Mouse (Mus musculus) urinary bladder, postnatal 36 days (tissue): ENCODE measurements around the gene Iqsec1.

Source experiments
- DNase-seq, 2 experiments: peaks; one replicate each; pipeline ENCODE4 v3.0.0; 2022; ENCODE audit warnings: low spot score in 2 of 2, mixed read lengths in 1 of 2

Gene Iqsec1

DNA sequence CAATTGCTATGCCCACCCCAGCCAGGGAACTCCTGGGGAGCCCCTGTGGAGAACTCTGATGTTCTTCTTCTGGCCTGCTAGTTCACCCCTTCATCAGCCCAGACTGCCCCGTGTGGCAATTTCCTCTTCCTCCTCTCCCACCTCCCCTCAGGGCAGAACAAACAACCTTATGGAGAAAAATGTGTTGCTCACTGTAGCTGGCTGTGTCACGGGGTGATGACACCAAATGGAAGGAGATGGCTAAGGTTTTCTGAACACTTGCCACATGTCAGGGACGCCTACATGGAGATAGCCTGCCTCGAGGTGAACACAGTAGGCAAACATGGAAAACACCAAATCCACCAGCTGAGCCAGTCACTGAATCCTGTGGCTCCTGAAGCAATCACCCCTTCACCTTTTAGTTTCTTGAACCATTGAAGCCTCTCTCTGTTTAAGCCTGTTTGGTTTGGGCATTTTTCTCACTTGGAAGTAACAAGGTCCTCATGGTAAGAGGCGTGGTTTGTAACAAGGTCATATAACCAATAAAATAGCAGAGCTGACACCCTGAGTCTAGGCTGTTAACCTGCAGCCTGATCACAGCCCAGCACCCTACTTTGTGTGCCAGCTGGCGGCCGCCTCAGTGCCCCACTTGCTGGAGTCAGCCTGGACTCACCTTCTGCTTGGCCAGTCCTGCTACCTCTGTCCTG is 233.4 kb downstream of the Iqsec1 start:
- DNase-seq: no peak

DNA sequence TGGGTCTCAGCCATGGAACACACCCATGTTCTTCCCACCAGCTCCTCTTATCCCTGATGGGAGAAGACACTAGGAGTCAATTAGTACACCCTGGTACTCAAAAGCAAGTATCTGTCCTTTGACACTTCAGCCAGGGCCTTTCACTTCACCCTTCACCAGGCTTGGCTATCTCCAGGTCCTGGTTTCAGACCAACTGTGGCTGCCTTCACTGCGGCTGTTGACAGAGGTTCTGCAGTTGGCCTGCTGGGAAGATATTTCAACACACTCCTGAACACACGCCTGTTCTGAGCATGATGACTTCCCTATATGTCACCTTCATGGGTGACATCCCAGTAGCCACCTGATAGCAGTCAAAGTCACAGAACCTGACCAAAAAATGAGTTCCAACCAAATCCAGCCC is 234.4 kb downstream of the Iqsec1 start:
- no peak for DNase-seq

DNA sequence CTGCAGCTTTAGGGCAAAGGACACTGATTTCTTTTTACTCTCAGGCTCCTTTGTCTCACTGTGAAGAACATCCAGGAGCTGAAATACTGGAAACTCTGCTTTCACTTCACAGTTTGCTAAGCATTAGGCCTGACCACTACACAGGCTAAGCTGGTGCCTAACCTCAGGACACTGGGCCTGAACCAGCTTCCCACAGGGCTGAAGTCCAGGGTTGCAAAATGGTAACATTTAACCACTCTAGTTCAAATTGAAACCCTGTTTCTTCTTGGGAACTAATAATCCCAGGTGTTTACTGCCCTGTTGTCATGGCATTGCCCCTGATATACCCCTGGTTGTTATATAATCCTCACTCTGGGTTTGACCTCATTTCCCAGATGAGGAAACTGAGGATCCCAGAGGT is 234.8 kb downstream of the Iqsec1 start:
- no peak for DNase-seq

DNA sequence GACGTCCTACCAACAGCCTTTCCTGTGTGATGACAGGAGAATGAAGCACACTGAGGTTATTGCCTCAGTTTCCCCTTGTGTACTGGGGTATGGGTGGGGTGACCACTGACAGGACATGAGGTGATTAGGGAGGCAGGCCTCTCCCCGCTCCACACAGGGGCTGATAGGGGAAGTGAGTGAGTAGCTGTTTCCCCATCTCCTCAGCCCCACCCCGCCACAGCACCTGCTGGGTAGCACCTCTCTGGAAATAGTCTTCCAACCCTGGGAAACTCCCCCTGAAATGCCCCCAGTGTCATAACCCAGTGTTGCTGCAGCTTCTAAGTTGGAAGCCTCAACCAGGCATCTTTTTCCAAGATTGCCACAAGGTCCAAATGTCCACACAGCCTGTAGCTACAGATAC is 236.9 kb downstream of the Iqsec1 start:
- no peak for DNase-seq

DNA sequence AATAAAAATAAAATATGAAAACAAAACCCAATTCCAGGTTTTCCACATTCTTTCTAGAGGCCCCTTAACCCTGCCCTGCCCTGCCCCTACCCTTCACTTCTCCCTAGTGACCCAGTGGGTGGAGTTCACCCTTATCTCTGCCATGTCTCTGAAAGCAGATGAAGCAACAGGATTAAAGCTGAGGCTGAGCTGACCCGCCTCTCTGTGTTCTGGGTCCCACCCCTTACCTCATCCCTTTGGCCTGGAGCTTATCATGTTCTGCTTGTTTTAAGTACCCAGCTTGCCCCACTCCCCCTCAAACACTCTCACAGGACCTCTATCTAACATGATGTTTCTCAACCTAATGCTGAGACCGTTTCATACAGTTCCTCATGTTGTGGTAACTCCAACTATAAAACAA is 238.4 kb downstream of the Iqsec1 start:
- DNase-seq: no peak

DNA sequence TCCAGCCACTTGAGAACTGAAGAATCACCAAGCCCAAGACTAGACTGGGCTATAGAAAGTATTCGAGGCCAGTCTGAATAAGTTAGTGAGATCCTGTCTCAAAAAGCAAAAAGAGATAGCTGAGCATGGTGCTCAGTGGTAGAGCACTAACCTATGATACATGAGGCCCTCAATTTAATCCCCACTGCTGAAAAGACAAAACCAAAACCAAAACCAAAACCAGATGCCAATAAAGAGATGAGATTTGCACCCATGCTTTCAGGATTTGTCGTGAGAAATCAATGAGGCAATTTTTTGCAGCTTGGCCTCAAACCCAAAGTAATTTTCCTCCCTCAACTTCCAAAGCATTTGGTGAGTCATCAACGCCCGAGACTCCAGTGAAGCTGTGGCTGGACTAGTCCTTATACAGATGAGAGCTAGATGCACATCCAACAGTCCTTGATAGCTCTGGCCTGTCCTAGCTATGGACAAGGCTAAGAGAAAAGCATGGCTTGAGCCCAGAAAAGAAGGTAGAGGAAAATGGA is 239.0 kb downstream of the Iqsec1 start:
- no peak for DNase-seq

DNA sequence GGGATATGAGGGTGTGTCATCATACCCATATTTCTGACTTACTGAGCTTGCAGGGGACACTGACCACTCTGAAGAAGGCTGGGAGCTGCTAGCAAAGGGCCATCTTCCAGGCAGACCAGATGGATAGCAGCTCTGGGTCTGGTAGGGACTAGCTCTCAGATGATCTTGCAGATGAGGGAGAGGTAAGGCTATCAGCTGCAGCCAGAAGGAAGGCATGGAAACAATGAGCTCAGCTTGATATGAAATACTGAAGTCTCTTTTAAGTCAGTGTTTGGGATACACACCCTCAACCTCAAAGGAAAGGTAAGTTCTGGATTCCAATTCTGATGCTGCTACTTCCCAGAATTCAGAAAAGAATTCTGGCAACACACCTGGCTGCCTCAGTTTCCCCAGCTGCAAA is 239.5 kb downstream of the Iqsec1 start:
- no peak for DNase-seq

DNA sequence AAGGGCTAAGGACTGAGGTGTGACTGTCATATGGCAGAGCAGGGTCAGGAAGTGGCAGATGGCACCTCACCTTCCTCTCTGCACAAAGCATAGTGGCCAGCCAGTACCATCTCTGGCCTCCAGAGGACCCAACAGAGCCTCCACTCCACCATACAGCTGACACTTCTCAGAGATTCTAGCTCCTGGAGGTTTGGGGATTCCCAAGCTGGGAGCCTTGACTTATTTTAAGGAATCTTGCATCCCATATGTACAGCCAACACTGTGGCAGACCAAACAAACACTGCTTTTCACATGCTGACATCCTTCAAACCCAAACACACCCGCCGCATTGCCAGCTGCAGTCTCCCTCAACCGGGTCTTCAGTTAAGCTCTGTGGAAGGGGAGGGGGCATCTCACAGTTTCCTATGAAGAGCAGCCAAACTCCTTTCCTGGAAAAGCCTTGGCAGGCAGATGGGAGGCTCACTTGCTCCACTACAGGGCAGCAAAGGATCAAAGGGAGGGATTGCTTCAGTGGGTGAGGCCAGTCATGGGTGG is 242.1 kb downstream of the Iqsec1 start:
- DNase-seq: no peak

DNA sequence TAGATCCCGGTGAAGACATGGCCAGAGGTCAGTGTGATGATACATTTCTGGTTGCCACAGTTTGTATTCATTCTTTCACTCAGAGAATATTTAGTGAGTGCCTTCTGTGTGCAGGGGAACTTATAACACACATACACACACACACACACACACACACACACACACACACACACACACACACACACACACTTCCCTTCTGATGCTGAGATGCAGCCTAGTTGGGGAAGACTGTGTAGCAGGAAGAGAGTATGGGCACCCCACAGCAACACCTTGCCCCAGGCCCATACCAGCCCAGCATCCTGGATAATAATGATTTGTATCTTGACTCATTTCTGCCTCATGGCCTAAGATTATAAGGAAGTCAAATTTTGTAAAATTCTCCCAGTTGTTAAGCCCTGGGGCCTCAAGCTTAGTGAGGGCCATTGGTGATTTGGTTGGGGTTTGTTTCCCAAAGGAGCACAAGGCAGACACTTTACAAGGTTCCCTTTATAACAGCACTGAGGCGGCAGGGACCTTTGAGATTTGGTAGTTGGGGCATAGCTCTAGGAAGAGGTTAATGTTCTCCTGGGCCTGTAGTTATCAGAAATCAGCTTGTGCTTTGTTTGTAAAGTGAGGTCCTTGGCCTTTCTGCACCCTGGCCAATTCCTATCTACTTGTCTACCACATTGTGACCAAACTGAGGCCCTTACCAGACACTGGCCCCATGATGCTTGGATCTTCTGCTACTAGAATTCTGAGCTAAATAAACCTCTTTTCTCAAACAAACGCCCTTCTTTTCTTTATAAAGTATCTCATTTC is 242.9 kb downstream of the Iqsec1 start:
- no peak for DNase-seq

DNA sequence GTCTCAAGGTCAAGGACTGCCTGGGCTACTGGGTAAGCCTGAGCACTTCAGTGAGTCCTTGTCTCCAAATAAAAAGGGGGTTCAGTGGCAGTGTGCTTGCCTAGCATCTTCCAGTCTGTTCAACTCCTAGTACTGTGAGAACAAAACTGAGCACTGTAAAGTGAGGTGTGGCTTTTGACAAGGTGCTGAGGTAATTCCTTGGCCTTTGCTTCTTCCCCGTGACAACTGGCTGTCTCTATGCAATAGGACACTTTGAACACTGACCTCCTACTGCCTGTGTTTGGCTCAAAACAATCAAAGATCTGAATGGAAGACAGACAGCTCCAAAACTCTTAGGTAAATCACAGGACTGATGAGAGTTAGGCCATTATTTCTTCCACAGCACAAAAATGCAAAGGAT is 246.0 kb downstream of the Iqsec1 start:
- no peak for DNase-seq

DNA sequence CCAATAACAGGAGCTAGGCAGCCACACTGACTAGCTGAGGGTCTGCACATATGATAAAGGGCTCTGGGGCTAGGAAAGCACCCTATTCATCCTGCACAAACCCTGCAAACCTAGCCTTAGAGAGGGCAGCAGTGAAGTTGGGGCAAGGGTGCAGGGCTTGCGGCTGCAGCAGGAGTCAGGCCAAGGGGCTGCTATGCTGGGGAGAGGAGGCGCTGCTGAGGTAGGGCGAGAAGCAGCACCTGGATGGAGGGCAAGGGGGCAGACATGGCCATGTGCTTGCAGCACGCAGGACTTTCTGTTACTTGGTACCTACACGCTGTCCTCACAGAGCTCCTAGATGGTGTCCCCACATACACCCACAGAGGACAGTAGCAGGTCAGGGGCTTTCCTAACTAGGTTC is 246.8 kb downstream of the Iqsec1 start:
- no peak for DNase-seq

DNA sequence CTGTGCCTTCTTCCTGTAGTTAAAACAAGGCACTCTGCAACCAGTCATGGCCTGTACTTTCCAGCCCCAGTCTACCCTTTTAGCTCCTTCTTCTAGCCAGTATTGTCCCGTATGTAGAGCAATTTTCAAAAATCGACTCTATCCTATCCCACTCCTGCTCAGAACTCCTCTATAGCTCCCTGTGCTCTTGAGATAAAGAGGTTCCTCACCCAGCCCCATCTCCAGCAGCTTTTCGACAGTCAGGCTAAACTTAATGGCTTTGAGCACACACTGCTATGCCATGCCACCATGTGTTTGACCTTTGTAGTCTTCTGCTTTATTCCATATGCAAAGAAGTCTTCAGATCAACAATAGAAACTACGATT is 247.4 kb downstream of the Iqsec1 start:
- no peak for DNase-seq

DNA sequence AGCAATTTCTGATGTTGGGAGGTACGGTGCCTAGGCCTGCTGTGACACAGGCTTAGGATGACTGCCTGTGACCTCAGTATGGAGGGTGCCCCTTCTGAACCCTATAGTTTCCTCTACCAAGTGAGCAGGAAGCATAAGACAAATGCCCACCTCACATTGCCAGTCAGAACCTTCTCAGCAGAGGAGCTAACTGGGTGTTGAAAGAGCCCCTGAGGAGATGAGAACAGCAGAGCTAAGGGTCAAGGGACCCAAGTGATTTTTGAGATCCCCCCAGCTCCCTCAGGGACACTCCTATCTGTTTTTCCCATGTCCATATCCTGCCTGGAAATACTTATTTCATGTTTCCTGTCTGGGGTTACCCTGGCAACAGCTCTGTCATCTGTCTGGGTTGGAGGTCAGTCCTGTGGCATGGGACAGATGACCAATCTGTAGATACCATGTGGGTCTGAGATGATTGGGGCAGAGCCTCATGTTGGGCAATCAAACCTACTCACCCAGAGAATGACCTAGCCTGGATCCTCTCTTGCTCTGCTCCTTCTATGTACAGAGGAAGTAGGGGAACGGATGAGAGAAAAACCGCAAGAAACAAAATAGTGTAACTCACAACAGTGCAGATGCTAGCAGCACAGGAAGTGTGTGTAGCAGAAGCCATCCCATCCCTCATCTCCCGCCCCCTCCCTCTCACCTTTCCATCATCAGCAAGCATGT is 248.0 kb downstream of the Iqsec1 start:
- DNase-seq: no peak

DNA sequence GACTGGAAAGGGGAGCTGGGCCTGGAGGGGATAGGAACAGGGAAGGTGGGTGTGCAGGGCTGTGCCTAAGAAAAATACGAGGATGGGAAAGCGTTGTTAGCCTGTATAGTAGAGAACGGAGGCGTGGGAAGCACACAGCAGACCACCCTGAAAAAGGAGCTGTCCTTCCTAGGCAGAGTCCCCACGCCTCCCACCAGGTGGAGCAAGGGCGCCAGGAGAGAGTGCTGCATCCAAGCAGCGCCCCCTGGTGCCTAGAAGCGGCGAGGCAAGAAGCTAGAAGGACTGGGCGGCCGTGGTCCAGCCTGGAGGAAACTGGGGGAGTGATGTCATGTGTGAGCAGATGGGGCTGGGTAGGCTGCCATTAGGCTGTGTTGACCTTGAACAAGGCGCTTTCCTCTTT is 251.1 kb downstream of the Iqsec1 start:
- DNase-seq: peak; percentile 86 to 90

DNA sequence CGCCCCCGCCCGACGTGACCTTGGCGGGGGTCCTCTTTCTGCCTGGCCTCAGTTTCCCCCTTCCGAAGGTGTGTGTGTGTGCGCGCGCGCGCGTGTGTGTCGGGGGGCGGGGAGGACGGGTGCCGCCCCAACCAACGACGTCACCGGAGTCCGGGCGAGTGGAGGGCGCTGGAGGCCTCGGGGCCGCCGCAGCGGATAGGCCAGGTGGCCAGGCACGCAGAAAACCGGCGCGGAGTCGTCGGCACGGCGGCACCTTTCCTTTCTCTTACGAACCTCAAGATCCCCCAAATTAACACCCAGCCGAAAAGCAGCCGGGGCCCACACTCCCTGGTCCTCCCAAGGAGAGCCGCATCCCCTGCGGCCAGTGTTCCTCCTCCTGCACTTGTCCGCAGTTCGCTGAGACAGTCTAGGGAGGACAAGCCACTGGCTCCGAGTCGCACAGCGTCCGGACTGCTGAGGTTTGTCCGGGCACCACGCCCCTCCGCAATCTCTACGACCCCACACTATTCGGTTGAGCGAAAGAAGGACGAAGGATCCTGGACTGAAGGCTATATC is 251.7 kb downstream of the Iqsec1 start:
- DNase-seq: peak; percentile 62 to 70

DNA sequence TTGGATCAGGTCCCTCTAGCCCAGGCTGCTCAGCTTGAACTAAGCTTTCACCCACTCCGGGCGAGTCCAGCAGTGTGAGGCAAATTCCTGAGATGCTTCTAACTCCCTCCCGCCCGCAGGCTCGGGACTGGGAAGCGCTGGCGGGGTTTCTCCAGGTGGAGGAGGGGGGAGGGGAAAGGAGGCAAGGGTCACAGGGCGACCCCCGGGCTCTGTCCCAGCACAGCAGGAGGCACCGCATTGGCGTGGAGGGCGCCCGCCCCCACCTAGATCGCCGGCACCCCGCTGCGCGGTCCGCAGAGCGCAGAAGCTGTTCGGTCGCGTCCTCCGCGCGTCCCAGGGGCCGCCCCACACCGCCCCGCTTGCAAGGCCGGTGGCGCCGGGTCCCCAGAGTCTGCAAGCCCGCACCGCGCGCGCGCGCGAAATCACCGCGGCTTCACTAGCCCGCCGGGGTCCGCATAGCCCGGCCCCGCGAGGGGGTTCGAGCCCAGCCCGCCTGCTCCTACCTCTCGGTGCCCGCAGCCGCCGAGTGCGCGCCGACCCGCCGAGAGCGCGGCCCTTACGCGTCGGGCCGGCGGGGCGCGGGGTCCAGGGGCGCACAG is 252.3 kb downstream of the Iqsec1 start:
- peak in 1 of 2 experiments; percentile 44 for DNase-seq

DNA sequence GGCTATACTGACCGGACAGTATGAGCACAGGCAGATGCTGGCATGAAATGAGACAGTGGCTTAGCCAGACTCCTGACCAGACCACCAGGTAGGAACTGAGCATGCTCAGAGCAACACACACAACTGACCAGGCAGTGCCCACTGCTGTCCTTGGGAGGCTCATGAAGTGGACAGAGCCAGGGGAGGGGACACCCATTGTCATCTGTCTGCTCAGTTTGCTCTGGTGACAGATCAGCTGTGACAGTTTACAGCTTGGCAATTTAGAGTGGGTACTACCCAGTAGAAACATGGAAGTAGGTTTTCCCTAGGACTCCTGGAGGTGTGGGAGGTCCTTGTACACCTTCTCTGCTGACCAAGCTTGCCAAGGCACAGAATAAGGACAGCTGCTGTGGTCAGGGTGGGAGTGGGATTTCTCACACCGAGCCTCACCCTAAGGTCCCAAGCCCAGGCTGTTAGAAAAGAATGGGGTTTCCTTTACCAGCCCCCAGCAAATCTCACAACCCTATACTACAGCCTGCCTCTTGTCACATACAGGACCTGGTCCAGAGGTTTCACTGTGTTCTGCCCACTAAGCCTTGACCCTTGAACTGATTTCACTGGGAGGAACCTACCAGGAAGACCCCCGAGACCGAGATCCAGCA is 253.0 kb downstream of the Iqsec1 start:
- no peak for DNase-seq

DNA sequence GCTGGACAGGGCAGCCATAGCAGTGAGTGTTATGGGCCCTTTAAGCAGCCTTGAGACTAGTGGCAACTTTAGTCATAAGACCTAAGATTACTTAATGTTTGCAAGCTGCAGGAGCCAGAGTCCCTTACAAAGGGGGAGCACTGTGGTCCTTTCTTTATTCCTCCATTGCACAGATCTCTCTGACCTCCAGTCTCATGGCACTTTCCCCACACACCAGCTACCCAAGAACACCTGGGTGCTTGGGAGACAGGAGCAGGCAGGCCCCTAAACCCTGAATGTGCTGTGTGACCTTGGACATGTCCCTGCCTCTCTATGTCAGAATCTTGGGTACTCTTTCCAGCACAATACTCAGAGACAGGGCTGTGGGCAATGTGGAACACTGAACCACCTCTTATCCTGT is 253.7 kb downstream of the Iqsec1 start:
- DNase-seq: no peak

DNA sequence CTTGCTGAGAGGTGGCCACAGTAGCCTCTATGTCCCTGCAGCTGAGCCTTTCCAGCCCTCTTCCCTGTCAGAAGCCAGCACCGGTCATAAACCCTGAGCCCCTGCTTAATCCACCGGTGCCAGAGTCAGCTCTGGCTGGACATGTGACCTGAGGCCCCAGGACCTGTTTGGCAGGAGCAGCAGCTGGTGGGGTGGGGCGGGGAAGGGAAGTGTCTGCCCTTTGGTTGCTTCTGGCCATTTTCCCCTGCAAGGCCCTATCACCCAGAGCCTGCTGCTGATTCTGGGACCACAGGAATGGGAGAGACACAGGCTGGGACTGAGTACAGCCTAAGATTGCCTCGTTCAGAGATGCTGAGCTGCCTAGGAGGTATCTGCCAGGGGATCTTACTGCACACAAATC is 257.2 kb downstream of the Iqsec1 start:
- DNase-seq: peak; percentile 56 to 79

DNA sequence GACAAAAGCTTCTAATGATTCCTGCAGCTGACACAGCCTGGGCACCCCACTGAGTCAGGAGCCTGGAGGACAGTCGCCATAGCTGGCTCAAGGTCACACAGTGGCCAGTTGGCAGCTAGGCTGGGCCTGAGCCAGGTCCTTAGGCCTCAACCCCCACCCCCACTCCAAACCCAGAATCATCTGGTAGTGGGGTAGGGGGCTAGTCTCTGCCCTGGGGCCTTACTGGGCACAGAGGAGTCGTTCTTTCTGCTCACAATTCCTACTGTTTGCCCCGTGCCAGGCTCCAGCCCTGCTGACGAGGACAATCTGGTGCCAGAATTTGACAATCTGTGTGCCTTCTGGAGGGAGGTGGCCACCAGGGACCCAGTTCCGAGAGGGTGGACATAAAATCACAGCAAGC is 258.7 kb downstream of the Iqsec1 start:
- no peak for DNase-seq

DNA sequence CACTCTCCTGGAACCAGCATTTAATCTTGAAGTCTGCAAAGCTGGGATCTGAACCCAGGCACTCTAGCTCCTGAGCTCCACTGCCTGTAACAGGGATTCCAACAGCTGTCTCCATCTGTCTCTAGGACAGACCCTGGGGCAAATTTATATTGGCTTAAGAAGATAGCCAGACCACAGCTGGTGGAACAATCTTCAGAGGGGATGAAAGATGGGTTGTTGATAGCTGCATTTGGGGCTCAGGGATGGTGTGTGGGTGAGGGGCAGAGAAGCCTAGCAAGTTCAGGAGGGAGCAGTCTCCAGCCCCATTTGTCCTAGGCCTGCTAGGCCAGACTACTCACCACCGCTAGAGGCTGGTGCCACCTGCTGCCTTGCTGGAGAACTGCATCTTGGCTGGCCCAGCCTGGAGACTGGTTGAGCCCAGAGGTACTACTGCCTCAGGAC is 260.0 kb downstream of the Iqsec1 start:
- peak; percentile 84 to 89 for DNase-seq
